Mouse (Mus musculus) adipocyte (in vitro differentiated cells): ENCODE measurements around the gene Phlda1.

ENCODE experiments used
- DNase-seq: peaks from one replicate; pipeline ENCODE4 v3.0.0-alpha.2; 2016; ENCODE audit warnings: low spot score

Gene Phlda1

GRCm38 (mm10) chr10:111528283-111528682, 22.2 kb downstream of the Phlda1 start:
- no peak for DNase-seq

- no peak for DNase-seq
Measured at GRCm38 (mm10) chr10:111530398-111530797, 24.3 kb downstream of the Phlda1 start.

GRCm38 (mm10) chr10:111534691-111535090, 28.6 kb downstream of the Phlda1 start:
- no peak for DNase-seq

GRCm38 (mm10) chr10:111537410-111537809, 31.3 kb downstream of the Phlda1 start:
- DNase-seq: no peak

GRCm38 (mm10) chr10:111539724-111540324, 33.7 kb downstream of the Phlda1 start:
- peak; percentile 11 for DNase-seq

GRCm38 (mm10) chr10:111540678-111541077, 34.6 kb downstream of the Phlda1 start:
- no peak for DNase-seq

GRCm38 (mm10) chr10:111543106-111543505, 37.0 kb downstream of the Phlda1 start:
- DNase-seq: no peak

- peak; percentile 72 for DNase-seq
Measured at GRCm38 (mm10) chr10:111543781-111544260, 37.7 kb downstream of the Phlda1 start.

- no peak for DNase-seq
Measured at GRCm38 (mm10) chr10:111544311-111544710, 38.2 kb downstream of the Phlda1 start.

GRCm38 (mm10) chr10:111545648-111546047, 39.6 kb downstream of the Phlda1 start:
- no peak for DNase-seq

- no peak for DNase-seq
Measured at GRCm38 (mm10) chr10:111547881-111548372, 41.8 kb downstream of the Phlda1 start.

- DNase-seq: peak; percentile 79
Measured at GRCm38 (mm10) chr10:111550075-111550695, 44.1 kb downstream of the Phlda1 start.

- DNase-seq: no peak
Measured at GRCm38 (mm10) chr10:111553695-111554094, 47.6 kb downstream of the Phlda1 start.

- DNase-seq: no peak
Measured at GRCm38 (mm10) chr10:111554651-111555050, 48.6 kb downstream of the Phlda1 start.

- DNase-seq: no peak
Measured at GRCm38 (mm10) chr10:111558211-111558610, 52.1 kb downstream of the Phlda1 start.
